Mouse (Mus musculus) heart, embryonic 15.5 days (tissue): Measurements from ENCODE around the gene Rpusd3. TPM values are rescaled to one million over a fixed set of nuclear protein-coding genes. Genes with fewer than 3 reads are reported as not detected.

Experiments
- ATAC-seq: fragments of 200-750 bp; cut with Nextera tagmentation; replicated peaks from 2 replicates; pipeline ENCODE4 v1.8.0; 2017; ENCODE audit warnings: low read depth, moderate TSS enrichment; ENCODE audit not compliant: insufficient number of reproducible peaks, insufficient read depth, low FRiP score
- H3K27ac ChIP-seq: fragments of 300-500 bp; sonication (generic); 2 replicates; pipeline ENCODE4 v1.5.1; 2015; ENCODE audit warnings: mild to moderate bottlenecking, inconsistent platforms
- H3K27me3 ChIP-seq: fragments of 300-500 bp; sonication (generic); 2 replicates; pipeline ENCODE4 v1.6.1; 2015; ENCODE audit warnings: inconsistent platforms
- H3K36me3 ChIP-seq: fragments of 300-500 bp; sonication (generic); 2 replicates; pipeline ENCODE4 v1.6.1; 2015; ENCODE audit warnings: mild to moderate bottlenecking, inconsistent platforms
- H3K4me1 ChIP-seq: fragments of 300-500 bp; sonication (generic); replicated peaks from 2 replicates; pipeline ENCODE4 v1.6.1; 2015; ENCODE audit warnings: inconsistent platforms
- H3K4me2 ChIP-seq: fragments of 300-500 bp; sonication (generic); 2 replicates; pipeline ENCODE4 v1.6.1; 2015; ENCODE audit warnings: inconsistent platforms, mild to moderate bottlenecking, moderate library complexity
- H3K4me3 ChIP-seq: fragments of 300-500 bp; sonication (generic); 2 replicates; pipeline ENCODE4 v1.5.1; 2015; ENCODE audit warnings: mild to moderate bottlenecking, inconsistent platforms
- H3K9ac ChIP-seq: fragments of 300-500 bp; sonication (generic); 2 replicates; pipeline ENCODE4 v1.6.1; 2015; ENCODE audit warnings: mild to moderate bottlenecking, inconsistent platforms
- H3K9me3 ChIP-seq: fragments of 300-500 bp; sonication (generic); replicated peaks from 2 replicates; pipeline ENCODE4 v1.6.1; 2016; ENCODE audit warnings: inconsistent platforms
- WGBS: fragments of 180-500 bp; shearing (Covaris S2); methylation state at CpG from one replicate; pipeline ENCODE4 v1.1.7; 2015; ENCODE audit warnings: mixed read lengths; 5-methylcytosine and 5-hydroxymethylcytosine counted together
- polyA plus RNA-seq: library from polyadenylated mRNA; unstranded; fragments of >200 nt; fragmentation: Nextera tagmentation; extraction: Ambion mirVana; gene quantifications from 2 replicates; pipeline ENCODE4 v1.2.1, GENCODE M21; 2015

Rpusd3 gene
- polyA plus RNA-seq, 1 experiment from 2014 or later: 9.5 TPM

DNA sequence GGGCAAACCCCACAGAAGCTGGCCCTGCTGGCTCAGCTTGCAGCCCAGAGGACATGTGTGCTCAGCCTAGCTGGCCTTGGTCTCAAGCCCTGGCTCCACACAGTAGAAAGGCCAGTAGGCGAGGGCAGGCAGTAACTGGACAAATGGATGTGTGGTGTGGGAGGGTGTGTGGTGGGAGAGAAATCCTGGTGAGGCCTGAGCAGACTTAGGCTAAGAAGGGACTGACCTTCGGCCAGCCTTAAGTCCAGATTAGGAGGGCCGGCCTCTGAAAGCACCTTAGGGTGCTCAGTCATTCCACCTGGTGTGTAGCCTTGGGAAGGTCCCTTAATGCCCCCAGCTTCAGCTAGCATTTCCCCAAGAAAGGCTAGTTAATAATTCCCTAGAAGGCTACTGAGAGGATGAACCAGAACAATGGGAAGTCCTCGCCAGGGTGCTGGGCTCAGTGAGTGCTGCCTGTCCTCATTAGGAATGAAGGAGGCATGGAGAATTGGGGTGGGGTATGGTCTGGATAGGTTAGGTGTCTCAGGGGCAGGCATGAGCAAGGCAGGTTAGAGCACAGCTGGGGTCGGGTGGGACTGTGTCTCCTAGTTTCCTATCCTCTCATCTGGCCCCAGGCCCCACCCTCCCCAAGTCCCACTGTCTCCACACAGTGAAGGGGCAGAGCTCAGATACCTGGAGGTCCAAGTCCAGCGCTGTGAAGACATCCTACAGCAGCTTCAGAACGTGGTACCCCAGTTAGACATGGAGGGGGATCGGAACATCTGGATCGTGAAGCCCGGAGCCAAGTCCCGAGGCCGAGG lies 14.3 kb downstream of the Rpusd3 start:
- Histone ChIP-seq H3K9me3 (no peaks in the 10 kb centered on the region), H3K36me3 (no peaks in the 10 kb centered on the region), H3K4me1 (no peaks in the 10 kb centered on the region), H3K27ac (no peak overlapping the region), H3K27me3 (no peaks in the 10 kb centered on the region), H3K4me2 (no peak overlapping the region), H3K9ac (no peak overlapping the region), H3K4me3 (no peak overlapping the region)
- 73% methylated on average over 12 of the region's 12 CpGs for WGBS
- no peak for ATAC-seq

DNA sequence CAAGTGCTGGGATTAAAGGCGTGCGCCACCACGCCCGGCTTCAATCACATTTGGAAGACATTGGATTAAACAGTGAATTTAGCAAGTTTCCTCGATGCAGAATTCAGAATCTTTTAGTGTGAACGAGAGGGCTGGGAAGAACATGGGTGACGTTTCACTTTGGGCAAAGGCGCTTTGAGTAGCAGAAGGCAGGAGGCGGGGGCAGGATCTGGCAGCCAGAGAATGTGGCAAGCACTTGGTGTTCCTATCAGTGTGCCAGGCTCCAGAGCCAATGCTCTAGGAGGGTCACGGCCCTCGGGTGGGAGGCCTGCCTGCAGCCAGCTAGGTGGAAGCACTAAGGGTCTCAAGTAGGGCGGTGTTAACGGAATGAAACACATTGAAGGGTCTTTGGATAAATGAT lies 17.0 kb downstream of the Rpusd3 start:
- Histone ChIP-seq H3K27ac (no peak overlapping the region), H3K9me3 (no peaks in the 10 kb centered on the region), H3K4me2 (no peak overlapping the region), H3K4me1 (no peaks in the 10 kb centered on the region), H3K4me3 (no peak overlapping the region), H3K36me3 (no peaks in the 10 kb centered on the region), H3K27me3 (no peaks in the 10 kb centered on the region), H3K9ac (no peak overlapping the region)
- no peak for ATAC-seq
- WGBS: 81% methylated on average over 13 of the region's 13 CpGs

DNA sequence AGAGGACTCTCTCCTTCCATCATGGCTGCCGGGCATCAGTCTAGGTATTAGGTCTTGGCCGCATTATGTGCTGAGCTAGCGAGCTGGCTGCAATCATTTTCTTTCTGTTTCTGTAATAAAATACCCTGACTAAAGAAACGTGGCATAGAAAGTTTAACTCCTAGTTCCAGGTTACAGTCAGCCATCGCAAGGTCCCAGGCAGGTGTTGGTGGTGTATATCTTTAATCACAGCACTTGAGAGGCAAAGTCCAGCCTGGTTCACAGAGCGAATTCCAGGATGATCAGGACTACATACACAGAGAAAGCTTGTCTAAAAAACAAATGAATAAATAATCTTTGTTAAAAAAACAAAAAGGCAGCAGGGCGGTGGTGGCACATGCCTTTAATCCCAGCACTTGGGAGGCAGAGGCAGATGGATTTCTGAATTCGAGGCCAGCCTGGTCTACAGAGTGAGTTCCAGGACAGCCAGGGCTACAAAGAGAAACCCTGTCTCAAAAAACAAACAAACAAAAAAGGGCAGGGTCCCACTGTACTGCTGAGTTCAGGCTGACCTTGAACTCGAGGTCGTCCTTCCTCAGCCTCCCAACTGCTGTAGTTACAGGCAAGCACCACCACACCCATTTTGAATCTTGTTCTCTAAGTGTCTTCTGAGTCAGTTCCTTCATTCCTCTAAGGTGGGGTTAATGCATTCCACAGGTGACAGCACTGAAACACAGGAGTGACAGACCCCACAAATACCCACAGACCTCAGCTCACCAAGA lies 22.7 kb downstream of the Rpusd3 start:
- no peaks in the 10 kb centered on the region for H3K9me3 ChIP-seq
- H3K27ac ChIP-seq: no peak overlapping the region
- no peak overlapping the region for H3K4me2 ChIP-seq
- no peaks in the 10 kb centered on the region for H3K27me3 ChIP-seq
- H3K4me1 ChIP-seq: peaks cover 15% of the 10 kb centered on the region
- no peak overlapping the region for H3K9ac ChIP-seq
- H3K4me3 ChIP-seq: no peak overlapping the region
- H3K36me3 ChIP-seq: no peaks in the 10 kb centered on the region
- 82% methylated on average over 10 of the region's 10 CpGs for WGBS
- ATAC-seq: no peak

DNA sequence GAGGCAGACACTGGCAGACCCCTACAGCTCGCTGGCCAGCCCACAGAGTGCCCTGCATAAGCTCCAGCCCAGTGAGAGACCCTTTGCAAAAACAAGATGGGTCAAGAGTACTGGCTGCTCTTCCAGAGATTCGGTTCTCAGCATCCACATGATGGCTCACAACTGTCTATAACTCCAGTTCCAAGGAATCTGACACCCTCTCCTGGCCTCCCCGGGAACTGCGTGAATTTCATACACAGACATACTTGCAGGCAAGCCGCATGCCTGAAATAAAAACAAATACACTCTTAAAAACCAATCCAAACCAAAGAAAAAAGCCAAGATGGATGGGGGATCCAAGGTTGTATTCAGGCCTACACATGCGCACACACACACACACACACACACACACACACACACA lies 23.6 kb downstream of the Rpusd3 start:
- H3K9ac ChIP-seq: no peak overlapping the region
- no peaks in the 10 kb centered on the region for H3K27me3 ChIP-seq
- H3K4me1 ChIP-seq: peaks cover 15% of the 10 kb centered on the region
- no peak overlapping the region for H3K4me2 ChIP-seq
- ATAC-seq: no peak
- H3K4me3 ChIP-seq: no peak overlapping the region
- H3K9me3 ChIP-seq: no peaks in the 10 kb centered on the region
- H3K36me3 ChIP-seq: peaks cover 1% of the 10 kb centered on the region; the same call in 1 of the 2 replicates
- H3K27ac ChIP-seq: no peak overlapping the region
- 95% methylated on average over 6 of the region's 6 CpGs for WGBS

DNA sequence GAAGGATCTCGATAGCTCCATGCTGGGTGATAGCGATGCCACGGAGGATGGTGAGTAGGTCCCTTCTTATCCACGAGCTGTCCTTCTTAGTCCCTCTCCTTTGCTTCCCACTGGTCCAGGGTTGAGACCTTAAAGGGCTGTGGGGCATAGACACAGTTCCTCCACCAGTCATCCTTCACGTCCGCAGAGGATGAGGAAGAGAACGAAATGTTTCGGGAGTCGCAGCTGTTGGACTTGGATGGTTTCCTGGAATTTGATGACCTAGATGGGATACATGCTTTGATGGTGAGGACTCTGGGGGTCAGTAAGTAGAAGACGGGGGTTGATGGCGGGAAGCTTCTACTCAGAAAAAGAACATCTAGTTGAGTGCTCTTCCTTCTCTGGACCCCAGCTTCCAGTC lies 24.3 kb downstream of the Rpusd3 start:
- 91% methylated on average over 11 of the region's 11 CpGs for WGBS
- H3K27me3 ChIP-seq: no peaks in the 10 kb centered on the region
- no peaks in the 10 kb centered on the region for H3K9me3 ChIP-seq
- H3K9ac ChIP-seq: no peak overlapping the region
- no peak overlapping the region for H3K4me3 ChIP-seq
- no peak overlapping the region for H3K27ac ChIP-seq
- H3K36me3 ChIP-seq: peaks cover 8% of the 10 kb centered on the region
- H3K4me2 ChIP-seq: no peak overlapping the region
- ATAC-seq: no peak
- H3K4me1 ChIP-seq: peaks cover 15% of the 10 kb centered on the region

DNA sequence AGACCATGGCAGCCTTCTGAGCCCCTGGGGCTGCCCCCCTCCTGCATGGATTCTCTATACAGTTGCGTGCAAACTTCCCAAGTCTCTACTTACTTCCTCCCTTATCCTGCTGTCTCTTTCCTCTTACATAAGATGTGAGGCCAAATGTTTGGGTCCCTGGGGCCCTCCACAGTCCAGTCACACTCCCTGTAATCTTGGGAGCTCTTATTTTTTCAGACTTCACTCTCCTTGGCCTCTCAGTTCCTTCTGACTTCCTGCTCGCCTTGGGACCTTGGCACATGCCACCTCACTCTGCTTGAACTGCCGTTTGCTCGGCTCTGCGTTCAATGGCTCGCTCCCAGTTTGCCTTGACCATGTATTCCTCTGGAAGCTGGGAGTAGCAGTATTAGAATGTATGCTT lies 25.2 kb downstream of the Rpusd3 start:
- Histone ChIP-seq H3K9ac (no peak overlapping the region), H3K4me2 (no peak overlapping the region), H3K4me1 (peaks cover 15% of the 10 kb centered on the region), H3K27ac (no peak overlapping the region), H3K27me3 (no peaks in the 10 kb centered on the region), H3K9me3 (no peaks in the 10 kb centered on the region), H3K36me3 (peaks cover 16% of the 10 kb centered on the region), H3K4me3 (no peak overlapping the region)
- no peak for ATAC-seq
- 77% methylated on average over 6 of the region's 6 CpGs for WGBS

DNA sequence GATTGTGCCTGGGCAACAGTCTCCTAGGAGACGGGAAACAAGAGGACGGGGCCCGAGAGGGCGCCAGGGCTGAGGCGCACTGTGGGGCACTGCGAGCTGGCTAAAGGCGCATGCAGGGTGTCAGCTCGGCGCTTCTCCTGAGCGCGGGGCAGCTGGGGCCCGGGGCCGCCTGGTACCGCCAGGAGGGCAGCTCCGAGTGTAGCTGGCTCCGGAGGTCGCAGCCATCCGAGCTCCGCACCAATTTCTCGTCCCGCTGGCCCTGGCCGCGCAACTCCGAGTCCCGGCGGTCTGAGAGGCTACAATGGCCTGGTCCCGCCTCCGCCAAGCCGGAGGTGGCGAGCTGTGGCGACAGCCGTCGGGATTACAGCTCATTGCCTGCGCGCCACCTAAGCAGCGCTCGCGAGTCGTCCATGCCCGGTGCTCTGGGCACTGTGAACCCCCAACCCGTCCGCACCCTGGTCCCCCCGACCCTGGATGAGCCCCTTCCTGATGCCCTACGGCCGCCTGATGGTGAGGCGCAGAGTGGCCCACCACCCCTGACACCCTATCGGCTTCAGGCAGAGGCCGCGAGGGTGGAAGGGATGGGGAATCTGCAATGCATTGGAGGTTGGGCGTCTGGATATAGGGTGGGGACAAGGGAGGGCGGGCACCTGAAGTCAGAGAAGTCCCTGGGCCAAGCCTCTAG lies 26.6 kb downstream of the Rpusd3 start:
- Histone ChIP-seq H3K27me3 (no peaks in the 10 kb centered on the region), H3K9ac (peak overlapping the region; percentile 55), H3K4me2 (peak overlapping the region; percentile 88), H3K4me1 (peaks cover 15% of the 10 kb centered on the region), H3K4me3 (peak overlapping the region; percentile 55), H3K36me3 (peaks cover 30% of the 10 kb centered on the region), H3K27ac (no peak overlapping the region), H3K9me3 (no peaks in the 10 kb centered on the region)
- 4% methylated on average over 51 of the region's 51 CpGs for WGBS
- peak; percentile 79 for ATAC-seq

DNA sequence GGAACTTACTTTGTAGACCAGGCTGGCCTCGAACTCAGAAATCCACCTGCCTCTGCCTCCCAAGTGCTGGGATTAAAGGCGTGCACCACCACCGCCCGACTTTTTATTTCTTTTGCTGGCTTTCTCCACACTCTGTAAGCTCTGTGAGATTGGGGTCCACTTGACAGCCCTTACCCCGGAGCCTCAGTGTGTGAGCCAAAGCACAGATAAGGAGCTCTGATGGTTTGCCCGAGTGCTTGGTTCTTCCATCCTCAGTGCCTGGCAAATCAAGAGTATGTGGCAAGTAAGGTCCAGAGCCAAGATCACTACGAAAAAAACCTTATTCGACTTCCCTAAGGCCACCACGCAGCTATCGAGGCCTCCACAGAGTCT lies 27.1 kb downstream of the Rpusd3 start:
- Histone ChIP-seq H3K4me2 (peak overlapping the region; percentile 88), H3K9ac (peak overlapping the region; percentile 55), H3K4me1 (peaks cover 15% of the 10 kb centered on the region), H3K36me3 (peaks cover 35% of the 10 kb centered on the region), H3K27me3 (no peaks in the 10 kb centered on the region), H3K27ac (no peak overlapping the region), H3K4me3 (peak overlapping the region; percentile 55), H3K9me3 (no peaks in the 10 kb centered on the region)
- no peak for ATAC-seq
- 23% methylated on average over 10 of the region's 10 CpGs for WGBS

DNA sequence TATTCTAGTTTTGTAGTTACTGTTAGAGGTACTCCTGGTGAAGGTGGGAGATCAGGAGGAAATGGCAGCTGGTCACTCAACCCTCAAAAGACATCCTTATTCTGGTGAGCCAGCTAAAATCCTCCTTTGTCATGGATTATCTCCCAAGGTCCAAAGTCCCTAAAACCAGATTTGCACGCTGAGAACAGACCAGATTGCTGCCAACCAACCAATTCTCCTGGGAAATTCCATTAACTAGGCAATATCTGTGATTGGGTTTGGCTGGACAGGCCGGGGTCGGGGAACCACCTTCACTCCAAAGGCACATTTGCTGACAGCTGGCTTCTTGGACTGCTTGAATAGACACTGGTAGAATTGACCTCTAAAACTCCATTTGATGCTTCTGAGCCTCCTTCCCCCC lies 28.4 kb downstream of the Rpusd3 start:
- 84% methylated on average over 3 of the region's 3 CpGs for WGBS

DNA sequence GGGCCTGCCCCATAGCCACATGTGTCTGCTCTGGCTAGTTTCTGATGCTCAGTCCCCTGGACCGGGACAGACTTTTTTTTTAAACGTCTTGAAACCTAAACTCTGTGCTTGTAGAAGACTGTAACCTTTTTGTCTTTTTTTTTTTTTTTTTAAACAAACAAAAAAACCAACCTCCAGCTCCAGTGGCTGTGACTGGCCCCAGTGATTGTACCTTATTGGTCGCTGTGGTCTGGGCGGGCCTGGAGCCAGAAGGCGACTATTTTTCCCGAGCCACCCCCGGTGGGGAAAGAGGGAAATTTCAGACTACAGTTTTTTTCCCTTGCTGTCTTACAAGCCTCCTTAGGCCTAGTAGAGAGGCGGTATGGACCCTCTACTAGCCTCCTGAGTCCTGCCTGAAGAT lies 30.2 kb downstream of the Rpusd3 start, which contains the start of gene Ttll3:
Gene Ttll3, plus strand, starts transcription at position 301 of the 400 bp plus-strand sequence.
- Histone ChIP-seq H3K36me3 (peaks cover 65% of the 10 kb centered on the region), H3K9ac (no peak within 1 kb of the TSS), H3K27ac (no peak within 1 kb of the TSS), H3K4me3 (no peak within 1 kb of the TSS), H3K9me3 (no peaks in the 10 kb centered on the region), H3K4me2 (no peak within 1 kb of the TSS), H3K4me1 (peaks cover 15% of the 10 kb centered on the region), H3K27me3 (no peaks in the 10 kb centered on the region)
- WGBS: 73% methylated on average over 8 of the region's 8 CpGs
- no peak for ATAC-seq

More for the DNA sequence above, 28.4 kb downstream of the Rpusd3 start:
- Histone ChIP-seq H3K27me3 (no peaks in the 10 kb centered on the region), H3K4me3 (no peak overlapping the region), H3K4me1 (peaks cover 15% of the 10 kb centered on the region), H3K27ac (no peak overlapping the region), H3K36me3 (peaks cover 48% of the 10 kb centered on the region), H3K9ac (no peak overlapping the region), H3K9me3 (no peaks in the 10 kb centered on the region), H3K4me2 (no peak overlapping the region)
- no peak for ATAC-seq

DNA sequence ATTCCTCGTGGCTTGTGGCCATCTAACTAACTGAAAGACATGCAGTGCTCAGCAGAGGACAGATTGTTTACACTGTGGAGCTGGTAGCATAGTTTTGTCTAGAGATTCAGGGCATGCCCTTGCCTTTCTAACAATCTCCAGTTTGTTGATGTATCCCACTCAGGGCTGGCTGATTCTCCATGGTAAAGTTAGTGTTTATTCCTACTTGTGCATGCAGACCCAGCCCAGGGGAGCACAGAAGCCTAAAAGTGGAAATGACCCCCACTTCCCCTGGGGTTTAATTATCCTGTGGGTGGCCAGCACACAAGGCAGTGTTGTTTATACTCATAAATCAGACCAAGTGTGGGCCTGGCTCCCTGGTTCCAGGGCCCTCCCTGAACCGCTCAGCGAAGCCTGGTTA lies 33.1 kb downstream of the Rpusd3 start:
- H3K36me3 ChIP-seq: peaks cover 93% of the 10 kb centered on the region
- H3K9ac ChIP-seq: no peak overlapping the region
- H3K9me3 ChIP-seq: no peaks in the 10 kb centered on the region
- 85% methylated on average over 3 of the region's 3 CpGs for WGBS
- no peak overlapping the region for H3K4me2 ChIP-seq
- no peaks in the 10 kb centered on the region for H3K27me3 ChIP-seq
- H3K27ac ChIP-seq: no peak overlapping the region
- no peaks in the 10 kb centered on the region; the same call in 1 of the 2 replicates for H3K4me1 ChIP-seq
- no peak for ATAC-seq
- H3K4me3 ChIP-seq: no peak overlapping the region
